Mouse (Mus musculus) MN1 (cell line): ENCODE results near the gene Dbil5.
A peak's percentile ranks its signal among the peaks of the same experiment; 100 is the strongest.

Experiments used
- DNase-seq: peaks from one replicate; pipeline ENCODE4 v3.0.0-alpha.2; 2016; ENCODE audit warnings: low spot score

The Dbil5 gene

DNA sequence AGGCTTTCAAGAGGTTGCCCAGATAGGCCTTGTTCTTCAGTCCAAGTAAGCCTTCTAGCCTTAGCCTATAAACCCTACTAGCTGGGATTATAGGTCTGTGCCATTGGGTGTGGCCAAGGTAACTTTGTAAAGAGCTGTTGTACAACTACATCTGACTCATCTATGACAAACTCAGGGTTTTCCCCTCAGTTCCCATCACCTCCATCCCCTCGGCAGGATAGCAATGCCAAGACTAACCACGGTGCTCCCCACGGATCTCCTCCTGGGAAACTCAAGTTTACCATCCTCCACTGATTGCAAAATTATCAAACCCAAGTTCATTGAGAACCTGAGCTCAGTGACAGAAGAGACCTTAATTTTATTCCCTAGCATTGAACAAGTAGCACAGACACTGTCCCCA lies 18.7 kb downstream of the Dbil5 start:
- DNase-seq, result no peak

DNA sequence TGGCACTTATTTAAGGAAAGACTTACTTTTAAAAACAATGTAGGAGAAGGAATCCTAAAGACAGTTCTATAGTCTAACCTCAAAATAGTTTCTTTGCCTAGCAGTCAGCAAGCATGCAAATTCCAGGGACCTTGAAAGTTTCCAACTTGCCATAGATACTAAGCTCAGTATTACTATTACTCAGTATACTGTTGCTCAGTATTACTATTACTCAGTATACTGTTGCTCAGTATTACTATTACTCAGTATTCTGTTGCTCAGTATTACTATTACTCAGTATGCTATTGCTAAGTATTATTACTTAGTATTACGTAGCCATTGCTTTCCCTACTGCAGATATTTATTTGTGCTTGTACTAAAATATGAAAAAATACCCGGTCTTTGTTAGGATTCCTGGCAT lies 22.3 kb downstream of the Dbil5 start:
- DNase-seq, result no peak

DNA sequence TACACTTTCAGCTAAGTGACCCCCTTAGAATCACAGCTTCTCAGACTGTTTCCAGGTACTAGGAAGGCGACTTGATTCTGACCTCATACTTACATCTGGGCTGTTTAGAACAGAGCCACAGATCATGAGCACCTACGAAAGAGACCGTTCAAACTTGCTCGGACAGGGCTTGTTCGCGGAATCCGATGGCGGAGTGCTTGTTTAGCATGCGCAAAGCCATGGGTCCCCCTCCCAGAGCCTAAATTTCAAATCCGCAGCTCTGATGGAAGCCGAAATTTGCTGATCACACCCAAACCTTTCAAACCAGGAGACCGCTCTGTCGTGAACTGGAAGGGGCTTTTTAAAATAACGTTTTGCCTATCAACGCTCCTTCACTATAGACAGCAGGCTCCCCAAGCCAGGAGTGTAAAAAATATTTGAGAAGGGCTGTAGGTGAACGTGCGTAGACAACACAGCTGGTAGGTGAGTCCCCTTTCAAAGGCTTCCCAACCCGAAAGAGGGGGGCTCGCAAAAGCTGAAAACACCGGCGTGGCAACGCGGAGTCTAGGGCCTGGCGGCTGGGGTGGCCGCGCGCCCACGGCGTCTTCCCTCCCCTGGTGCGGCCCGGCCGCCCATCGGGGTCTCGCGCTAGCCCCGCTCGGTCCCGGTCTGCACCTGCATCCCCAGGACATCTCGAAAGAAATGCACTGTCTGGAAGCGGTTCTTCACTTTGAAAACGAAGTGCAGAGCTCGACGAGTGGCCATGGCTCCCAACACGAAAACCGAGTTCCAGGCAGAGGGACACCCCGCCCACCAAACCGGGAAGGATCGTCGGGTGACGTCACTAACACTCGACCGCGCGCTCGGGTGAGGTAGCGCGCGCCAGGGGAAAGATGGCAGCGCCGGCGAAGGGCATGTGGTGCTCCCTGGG lies 25.7 kb downstream of the Dbil5 start, which contains the start of the genes Mrm3 and Glod4:
Mrm3 (plus strand) TSS at position 815 of the 910 bp plus-strand sequence.
Glod4 (minus strand) TSS at position 825 of the 910 bp plus-strand sequence.
- peak; percentile 90 for DNase-seq

GRCm38 (mm10) chr11:76243811-76244546 lies 26.6 kb downstream of the Dbil5 start:
- DNase-seq, result peak; percentile 93

DNA sequence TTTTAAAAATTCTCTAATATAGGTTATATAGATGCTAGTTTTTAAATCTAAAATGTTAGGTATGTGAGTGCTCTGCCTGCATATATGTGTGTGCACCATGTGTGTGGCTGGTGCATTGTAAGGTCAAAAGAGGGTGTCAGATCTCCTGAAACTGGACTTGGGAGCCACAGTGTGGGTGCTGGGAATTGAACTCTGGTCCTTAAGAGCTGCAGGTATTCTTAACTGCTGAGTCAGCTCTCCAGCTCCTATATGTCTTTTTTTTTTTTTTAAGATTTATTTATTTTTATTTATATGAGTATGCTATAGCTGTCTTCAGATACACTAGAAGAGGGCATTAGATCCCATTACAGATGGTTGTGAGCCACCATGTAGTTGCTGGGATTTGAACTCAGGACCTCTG lies 29.0 kb downstream of the Dbil5 start:
- no peak for DNase-seq

DNA sequence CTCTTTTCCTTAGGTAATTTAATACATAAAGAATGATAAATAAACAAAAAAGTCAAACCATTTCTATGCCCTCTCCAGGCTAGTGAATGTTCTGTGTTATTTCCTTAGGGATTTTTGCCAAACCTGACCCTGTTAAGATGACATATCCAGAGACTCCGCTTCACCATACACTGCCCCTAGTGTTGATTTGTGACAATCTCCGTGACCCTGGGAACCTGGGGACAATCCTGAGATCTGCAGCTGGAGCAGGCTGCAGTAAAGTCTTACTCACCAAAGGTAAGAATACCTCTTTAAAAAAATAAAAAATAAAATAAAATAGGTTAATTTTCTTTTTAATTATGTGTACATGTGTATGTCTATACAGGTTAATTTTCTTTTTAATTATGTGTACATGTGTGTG lies 29.8 kb downstream of the Dbil5 start:
- peak; percentile 22 for DNase-seq

DNA sequence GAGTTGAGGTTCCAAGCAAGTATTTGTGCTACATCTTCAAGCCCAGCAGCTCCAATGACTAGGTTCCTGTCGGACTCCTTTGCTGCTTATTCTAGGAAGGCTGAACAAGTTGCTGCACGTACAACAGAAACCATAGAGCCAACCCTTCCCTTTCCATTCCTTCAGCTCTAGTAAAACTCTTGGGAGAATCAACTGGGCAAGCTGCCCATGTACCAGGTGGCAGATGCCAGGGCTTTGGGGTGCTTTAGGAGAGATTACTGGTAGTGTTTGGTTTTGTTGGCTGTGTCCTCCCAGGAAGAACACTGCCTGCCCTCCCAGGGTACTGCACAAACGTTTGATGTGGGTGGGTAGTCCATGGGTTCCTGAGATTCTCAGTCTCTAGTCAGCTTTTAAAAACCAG lies 34.6 kb downstream of the Dbil5 start:
- DNase-seq, result peak; percentile 24

- peak; percentile 73 for DNase-seq
Measured at GRCm38 (mm10) chr11:76253145-76253917, 35.9 kb downstream of the Dbil5 start.

DNA sequence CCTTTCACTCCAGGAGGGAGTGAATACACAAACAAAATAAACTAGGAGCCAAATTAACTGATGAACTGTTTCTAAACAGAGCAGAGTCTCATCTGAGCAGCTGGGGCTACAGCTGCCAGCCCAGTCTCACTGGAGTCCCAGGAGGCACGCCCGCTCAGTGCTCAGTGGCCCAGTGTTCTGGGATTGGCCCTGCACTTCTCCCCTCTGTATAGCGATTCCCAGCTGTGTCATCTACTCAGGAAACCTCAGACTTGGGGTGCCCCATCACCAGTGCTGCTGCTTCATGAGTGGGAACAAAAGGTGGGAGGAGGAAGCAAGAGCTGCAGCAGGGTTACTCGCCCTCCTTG lies 36.5 kb downstream of the Dbil5 start:
- no peak for DNase-seq

- peak; percentile 44 for DNase-seq
Measured at GRCm38 (mm10) chr11:76255431-76256001, 38.1 kb downstream of the Dbil5 start.

- peak; percentile 16 for DNase-seq
Measured at GRCm38 (mm10) chr11:76256129-76256528, 38.7 kb downstream of the Dbil5 start.

DNA sequence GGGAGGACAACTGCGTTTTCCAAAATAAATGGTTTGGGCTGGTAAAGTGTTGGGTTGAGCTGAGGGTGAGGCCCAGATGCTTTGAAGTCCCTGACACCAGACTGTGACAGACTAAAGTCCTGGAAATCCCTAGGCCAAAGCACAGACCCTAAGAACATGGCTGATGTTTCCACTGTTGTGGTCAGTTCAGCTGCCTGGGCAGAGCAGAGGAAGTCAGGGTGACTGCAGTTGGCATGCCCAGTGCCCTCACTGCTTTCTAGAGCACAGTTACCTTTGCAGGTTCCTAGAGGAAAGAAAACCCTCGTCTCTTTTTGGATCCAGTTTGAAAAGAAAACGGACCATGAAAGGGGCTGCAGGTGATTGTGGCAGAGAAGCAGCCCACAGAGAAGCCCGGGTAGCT lies 40.0 kb downstream of the Dbil5 start:
- DNase-seq, result no peak

DNA sequence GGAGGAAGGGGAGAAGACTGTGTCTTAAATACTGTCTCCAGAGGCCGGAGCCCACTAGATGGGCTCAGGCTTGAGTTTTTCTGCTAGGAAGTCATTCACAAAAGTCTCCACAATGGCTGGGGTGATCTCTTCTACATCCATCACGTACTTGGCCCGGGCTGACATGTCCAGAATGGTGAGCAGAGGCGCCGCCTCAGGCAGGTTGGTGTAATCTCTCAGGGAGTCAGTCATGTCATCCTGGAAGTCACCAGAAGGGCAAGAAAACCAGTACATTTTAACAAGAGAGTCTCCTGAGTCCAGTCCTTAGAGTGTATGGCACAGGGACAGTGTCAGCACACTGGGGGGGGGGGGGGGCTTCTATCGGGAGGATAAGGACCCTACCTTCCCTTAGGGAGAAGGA lies 41.1 kb downstream of the Dbil5 start:
- no peak for DNase-seq

GRCm38 (mm10) chr11:76260208-76261050 lies 43.0 kb downstream of the Dbil5 start:
- no peak for DNase-seq

DNA sequence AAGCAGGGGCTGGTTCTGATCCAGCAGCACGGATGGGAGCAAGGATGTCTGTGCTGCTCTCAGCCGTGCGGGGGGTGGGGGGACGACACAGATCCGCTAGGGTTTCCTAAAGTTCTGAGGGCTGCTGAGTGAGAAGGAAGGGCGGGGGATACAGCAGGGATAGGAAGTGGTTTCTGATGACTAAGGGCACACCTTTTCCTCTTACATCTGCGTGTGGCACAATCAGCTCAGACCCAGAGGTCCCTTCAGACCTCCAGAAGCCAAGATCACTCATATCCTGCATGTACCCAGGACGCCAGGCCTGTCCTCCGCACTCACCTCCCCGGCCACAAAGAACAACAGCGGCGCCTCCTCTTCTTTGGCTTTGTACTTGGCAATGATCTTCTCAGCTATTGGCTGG lies 43.8 kb downstream of the Dbil5 start:
- DNase-seq, result no peak

DNA sequence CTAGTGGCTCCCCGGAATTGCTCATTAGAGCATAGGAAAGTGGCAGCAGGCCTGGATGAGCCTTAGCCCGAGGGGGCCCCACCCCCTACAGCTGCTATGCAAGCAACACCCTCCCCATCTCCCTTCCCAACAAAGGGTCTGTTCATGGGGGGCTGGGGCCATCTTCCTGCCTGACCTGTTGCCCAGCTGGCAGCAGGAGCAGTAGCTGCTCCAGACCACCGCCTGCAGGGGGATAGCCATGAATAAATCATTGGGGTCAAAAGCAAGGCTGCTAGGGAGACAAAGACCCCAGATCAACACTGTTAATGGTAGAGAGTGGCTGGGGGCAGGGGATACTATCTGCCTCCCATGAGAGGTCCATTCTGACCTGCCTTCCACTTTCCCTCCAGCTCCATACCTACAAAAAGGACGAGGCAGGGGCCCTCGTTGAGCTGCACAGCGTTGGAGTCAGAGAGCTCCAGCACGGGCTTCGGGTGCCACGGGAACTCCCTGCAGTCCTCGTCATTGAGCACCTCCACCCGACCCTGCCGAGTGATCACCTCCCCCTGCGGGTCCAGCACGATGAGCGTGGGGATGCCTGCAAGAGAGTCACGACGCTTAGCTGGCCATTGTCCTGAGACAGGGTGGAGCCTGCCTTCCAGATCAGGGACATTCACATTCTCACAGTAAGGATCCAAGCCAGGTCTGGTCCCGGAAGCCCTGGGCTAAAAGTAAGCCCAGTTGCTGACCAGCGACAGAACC lies 45.4 kb downstream of the Dbil5 start:
- DNase-seq, result no peak

GRCm38 (mm10) chr11:76267550-76267949 lies 50.1 kb downstream of the Dbil5 start:
- no peak for DNase-seq

GRCm38 (mm10) chr11:76268001-76268459 lies 50.6 kb downstream of the Dbil5 start:
- DNase-seq, result peak; percentile 11
